Mouse (Mus musculus) embryonic facial prominence, embryonic 15.5 days (tissue): ENCODE results near the gene Kmt2d. TPM values are rescaled to one million over a fixed set of nuclear protein-coding genes. Genes with fewer than 3 reads are reported as not detected.

Experiments used
- ATAC-seq: fragments of 200-750 bp; cut with Nextera tagmentation; 2 replicates; pipeline ENCODE4 v1.8.0; 2017; ENCODE audit warnings: low read depth, moderate TSS enrichment; ENCODE audit not compliant: insufficient number of reproducible peaks, low FRiP score, low TSS enrichment
- H3K27ac ChIP-seq: fragments of 300-500 bp; sonication (generic); replicated peaks from 2 replicates; pipeline ENCODE4 v1.5.1; 2015; ENCODE audit warnings: mild to moderate bottlenecking, inconsistent platforms
- H3K27me3 ChIP-seq: fragments of 300-500 bp; sonication (generic); 2 replicates; pipeline ENCODE4 v1.6.1; 2015; ENCODE audit warnings: inconsistent platforms
- H3K36me3 ChIP-seq: fragments of 300-500 bp; sonication (generic); 2 replicates; pipeline ENCODE4 v1.6.1; 2015; ENCODE audit warnings: mild to moderate bottlenecking, inconsistent platforms
- H3K4me1 ChIP-seq: fragments of 300-500 bp; sonication (generic); 2 replicates; pipeline ENCODE4 v1.6.1; 2015; ENCODE audit warnings: inconsistent platforms
- H3K4me2 ChIP-seq: fragments of 300-500 bp; sonication (generic); replicated peaks from 2 replicates; pipeline ENCODE4 v1.6.1; 2015; ENCODE audit warnings: mild to moderate bottlenecking, inconsistent platforms
- H3K4me3 ChIP-seq: fragments of 300-500 bp; sonication (generic); replicated peaks from 2 replicates; pipeline ENCODE4 v1.5.1; 2015; ENCODE audit warnings: mild to moderate bottlenecking, inconsistent platforms
- H3K9ac ChIP-seq: fragments of 300-500 bp; sonication (generic); 2 replicates; pipeline ENCODE4 v1.6.1; 2015; ENCODE audit warnings: inconsistent platforms
- H3K9me3 ChIP-seq: fragments of 300-500 bp; sonication (generic); replicated peaks from 2 replicates; pipeline ENCODE4 v1.6.1; 2016; ENCODE audit warnings: inconsistent platforms
- WGBS: fragments of 180-500 bp; shearing (Covaris S2); methylation state at CpG from one replicate; pipeline ENCODE4 v1.1.7; 2015; 5-methylcytosine and 5-hydroxymethylcytosine counted together
- polyA plus RNA-seq: library from polyadenylated mRNA; unstranded; fragments of >200 nt; fragmentation: Nextera tagmentation; extraction: Ambion mirVana; gene quantifications from 2 replicates; pipeline ENCODE4 v1.2.1, GENCODE M21; 2015

The Kmt2d gene
- polyA plus RNA-seq, 1 experiment from 2014 or later = 14.1 TPM

DNA sequence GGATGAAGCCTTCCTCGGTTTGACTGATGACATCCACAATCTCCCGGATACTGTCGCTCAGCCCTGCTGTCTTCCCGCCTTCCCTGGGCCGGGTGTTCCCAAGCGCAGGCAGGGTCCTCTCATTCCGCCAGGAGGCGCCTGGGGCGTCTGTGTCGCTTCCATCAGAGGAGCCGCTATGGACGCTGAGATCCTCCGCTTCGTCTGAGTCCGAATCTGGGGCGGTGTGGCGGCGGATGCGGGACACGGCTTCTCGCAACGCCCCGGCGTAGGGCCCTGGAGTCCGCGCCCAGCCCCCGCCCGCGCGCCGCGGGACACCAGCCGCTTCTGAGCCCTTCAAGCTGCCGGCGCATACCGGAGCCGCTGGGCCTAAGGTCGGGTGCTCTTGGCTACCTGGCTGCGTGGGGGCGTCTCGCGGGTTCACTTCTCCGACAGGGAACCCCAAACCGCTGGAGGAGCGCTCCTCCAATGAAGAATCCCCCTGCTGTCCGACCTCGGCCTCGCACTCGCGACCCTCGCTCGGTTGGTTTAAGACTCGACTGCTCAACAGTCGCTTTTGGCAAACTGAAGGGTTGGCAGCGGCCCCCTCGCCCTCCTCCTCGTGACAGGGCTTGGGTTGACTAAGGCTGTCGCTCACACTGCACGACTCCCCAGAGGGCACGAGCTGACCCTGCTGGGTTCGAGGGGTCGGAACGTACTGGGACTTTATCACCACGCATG lies 65.5 kb downstream of the Kmt2d start:
- Histone ChIP-seq H3K36me3 (no peaks in the 10 kb centered on the region), H3K9me3 (no peaks in the 10 kb centered on the region), H3K27ac (no peak overlapping the region), H3K4me1 (peaks cover 45% of the 10 kb centered on the region), H3K4me2 (peak overlapping the region; percentile 88), H3K9ac (peak overlapping the region; percentile 31; the same call in 1 of the 2 replicates), H3K4me3 (peak overlapping the region; percentile 46), H3K27me3 (peaks cover 97% of the 10 kb centered on the region)
- 1% methylated on average over 64 of the region's 64 CpGs for WGBS
- ATAC-seq = 0 out of 2 replicates have a peak, but pooled peaks have one; percentile 53

DNA sequence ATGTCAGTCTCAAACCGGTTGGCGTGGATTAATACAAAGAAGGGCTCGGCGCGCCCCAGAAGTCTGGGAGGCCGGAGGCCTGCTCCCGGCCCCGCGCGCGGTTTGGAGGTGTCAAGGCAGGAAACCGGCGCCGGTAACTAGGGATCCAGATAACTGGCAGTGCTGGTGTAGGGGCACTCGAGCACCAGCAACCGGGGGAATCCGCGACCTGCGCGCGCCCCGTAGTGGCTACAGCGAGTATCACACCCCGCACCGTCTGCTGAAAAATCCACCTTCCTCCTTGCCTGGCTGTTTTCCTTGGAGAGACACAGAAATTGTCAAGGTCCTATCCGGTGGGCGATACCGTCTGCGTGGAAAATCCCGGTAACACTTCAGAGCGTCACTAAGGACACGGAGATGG lies 67.0 kb downstream of the Kmt2d start:
- peaks cover 39% of the 10 kb centered on the region for H3K4me1 ChIP-seq
- no peak overlapping the region for H3K27ac ChIP-seq
- ATAC-seq = no peak

DNA sequence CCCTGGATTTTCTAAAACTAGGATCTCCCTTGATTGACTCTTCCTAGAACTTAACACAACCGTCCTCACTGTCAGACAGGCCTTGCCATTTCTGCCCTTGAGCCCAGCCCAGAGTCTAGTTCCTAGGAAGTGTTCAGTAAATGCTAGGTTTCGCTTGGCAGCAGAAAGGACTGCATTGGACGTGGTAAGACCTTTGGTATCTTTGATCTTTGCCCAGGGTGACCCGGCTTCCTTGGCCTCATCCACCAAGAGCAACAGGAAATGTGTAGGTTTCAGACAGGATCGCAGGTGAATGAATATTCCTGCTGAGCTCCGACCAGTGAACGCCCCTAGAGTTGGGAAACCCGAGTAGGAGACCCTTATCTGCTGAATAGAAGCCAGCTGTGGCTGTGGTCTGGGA lies 68.1 kb downstream of the Kmt2d start:
- H3K4me3 ChIP-seq = no peak overlapping the region
- no peak overlapping the region for H3K9ac ChIP-seq
- H3K4me2 ChIP-seq = no peak overlapping the region
- no peaks in the 10 kb centered on the region for H3K36me3 ChIP-seq
- peaks cover 34% of the 10 kb centered on the region for H3K4me1 ChIP-seq
- H3K27me3 ChIP-seq = peaks cover 100% of the 10 kb centered on the region
- ATAC-seq = no peak
- 5% methylated on average over 8 of the region's 8 CpGs for WGBS
- H3K9me3 ChIP-seq = no peaks in the 10 kb centered on the region
- no peak overlapping the region for H3K27ac ChIP-seq

More for the DNA sequence above, 67.0 kb downstream of the Kmt2d start:
- Histone ChIP-seq H3K9me3 (no peaks in the 10 kb centered on the region), H3K27me3 (peaks cover 100% of the 10 kb centered on the region), H3K4me2 (peak overlapping the region; percentile 46), H3K9ac (no peak overlapping the region), H3K4me3 (peak overlapping the region; percentile 29), H3K36me3 (no peaks in the 10 kb centered on the region)
- WGBS = 1% methylated on average over 32 of the region's 32 CpGs

DNA sequence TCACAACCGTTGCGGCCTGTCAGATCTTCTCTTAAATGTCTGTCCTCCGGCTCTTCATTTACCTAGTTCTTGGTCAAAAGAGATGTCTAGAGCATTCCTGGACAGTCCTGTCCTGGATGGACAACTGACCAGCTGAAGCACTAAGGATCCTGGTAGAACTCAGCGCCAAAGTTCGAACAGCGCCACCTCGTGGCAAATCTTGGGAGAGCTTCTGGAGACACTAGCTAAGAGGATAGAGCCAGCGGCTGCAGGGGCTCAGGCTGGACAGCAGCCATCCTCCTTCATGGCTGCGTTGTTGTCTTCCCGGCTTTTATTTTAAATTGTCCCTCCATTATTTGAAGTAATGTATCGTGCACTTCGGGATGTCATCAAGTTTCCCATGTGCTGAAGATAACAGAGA lies 71.6 kb downstream of the Kmt2d start:
- H3K9ac ChIP-seq = no peak overlapping the region
- H3K4me2 ChIP-seq = no peak overlapping the region
- no peaks in the 10 kb centered on the region for H3K9me3 ChIP-seq
- H3K36me3 ChIP-seq = no peaks in the 10 kb centered on the region
- peaks cover 7% of the 10 kb centered on the region; the same call in 1 of the 2 replicates for H3K4me1 ChIP-seq
- no peak overlapping the region for H3K4me3 ChIP-seq
- peaks cover 99% of the 10 kb centered on the region for H3K27me3 ChIP-seq
- no peak overlapping the region for H3K27ac ChIP-seq
- no peak for ATAC-seq
- 12% methylated on average over 12 of the region's 12 CpGs for WGBS

DNA sequence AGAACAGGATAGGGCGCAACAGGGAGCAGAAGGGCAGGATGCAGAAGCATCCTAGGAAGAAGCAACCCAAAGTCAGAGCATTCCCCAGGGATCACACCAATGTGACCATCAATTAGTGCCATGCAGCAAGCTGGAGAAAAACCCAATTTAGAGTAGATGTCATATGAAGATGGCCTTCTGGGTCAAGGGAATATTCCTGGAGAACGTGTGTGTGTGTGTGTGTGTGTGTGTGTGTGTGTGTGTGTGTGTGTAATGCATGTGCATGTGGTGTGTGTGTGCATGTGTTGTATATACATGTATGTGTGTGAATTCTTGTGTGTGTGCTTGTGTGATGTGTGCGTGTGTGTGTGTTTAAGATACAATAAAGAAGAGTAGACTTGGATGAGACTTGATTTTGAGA lies 72.1 kb downstream of the Kmt2d start:
- H3K4me3 ChIP-seq = no peak overlapping the region
- H3K9me3 ChIP-seq = no peaks in the 10 kb centered on the region
- H3K4me2 ChIP-seq = no peak overlapping the region
- ATAC-seq = no peak
- no peaks in the 10 kb centered on the region for H3K36me3 ChIP-seq
- peaks cover 99% of the 10 kb centered on the region for H3K27me3 ChIP-seq
- no peak overlapping the region for H3K27ac ChIP-seq
- H3K4me1 ChIP-seq = peaks cover 7% of the 10 kb centered on the region; the same call in 1 of the 2 replicates
- WGBS = 44% methylated on average over 3 of the region's 3 CpGs
- H3K9ac ChIP-seq = no peak overlapping the region

DNA sequence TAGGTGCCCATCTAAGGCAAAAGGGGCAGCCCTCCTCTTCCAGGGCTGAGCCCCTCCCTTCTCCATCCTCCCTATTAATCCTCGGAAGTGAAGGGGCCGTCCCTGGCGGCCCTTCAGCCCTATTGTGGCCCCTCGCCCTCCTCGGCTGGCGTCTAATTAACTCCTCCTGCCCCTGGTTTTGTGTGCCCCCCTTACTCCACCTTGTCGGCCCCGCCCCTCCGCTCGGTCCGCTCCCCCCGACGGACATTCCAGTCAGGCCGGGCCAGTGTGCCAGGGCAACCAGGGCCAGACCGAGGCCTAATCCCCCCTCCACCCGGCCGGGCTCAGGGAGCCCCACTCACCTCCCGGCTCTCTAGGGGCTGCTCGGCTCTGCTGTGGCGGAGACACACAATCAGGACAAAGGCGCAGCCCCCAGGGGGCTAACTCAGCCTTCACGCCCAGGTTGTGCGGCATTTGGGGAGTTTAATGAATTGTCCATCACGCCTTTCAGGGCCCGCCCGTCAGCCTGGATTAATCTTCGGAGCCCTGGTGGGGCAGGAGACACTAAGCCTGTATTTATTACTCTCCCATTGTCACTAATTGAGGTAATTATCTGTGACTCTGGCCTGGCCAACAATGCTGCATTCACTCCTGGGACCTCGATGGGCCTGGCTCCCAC lies 73.0 kb downstream of the Kmt2d start:
- Histone ChIP-seq H3K4me1 (peaks cover 10% of the 10 kb centered on the region), H3K4me3 (no peak overlapping the region), H3K36me3 (no peaks in the 10 kb centered on the region), H3K27me3 (peaks cover 99% of the 10 kb centered on the region), H3K9me3 (no peaks in the 10 kb centered on the region), H3K27ac (no peak overlapping the region), H3K9ac (no peak overlapping the region), H3K4me2 (no peak overlapping the region)
- no peak for ATAC-seq
- WGBS = 6% methylated on average over 28 of the region's 28 CpGs

DNA sequence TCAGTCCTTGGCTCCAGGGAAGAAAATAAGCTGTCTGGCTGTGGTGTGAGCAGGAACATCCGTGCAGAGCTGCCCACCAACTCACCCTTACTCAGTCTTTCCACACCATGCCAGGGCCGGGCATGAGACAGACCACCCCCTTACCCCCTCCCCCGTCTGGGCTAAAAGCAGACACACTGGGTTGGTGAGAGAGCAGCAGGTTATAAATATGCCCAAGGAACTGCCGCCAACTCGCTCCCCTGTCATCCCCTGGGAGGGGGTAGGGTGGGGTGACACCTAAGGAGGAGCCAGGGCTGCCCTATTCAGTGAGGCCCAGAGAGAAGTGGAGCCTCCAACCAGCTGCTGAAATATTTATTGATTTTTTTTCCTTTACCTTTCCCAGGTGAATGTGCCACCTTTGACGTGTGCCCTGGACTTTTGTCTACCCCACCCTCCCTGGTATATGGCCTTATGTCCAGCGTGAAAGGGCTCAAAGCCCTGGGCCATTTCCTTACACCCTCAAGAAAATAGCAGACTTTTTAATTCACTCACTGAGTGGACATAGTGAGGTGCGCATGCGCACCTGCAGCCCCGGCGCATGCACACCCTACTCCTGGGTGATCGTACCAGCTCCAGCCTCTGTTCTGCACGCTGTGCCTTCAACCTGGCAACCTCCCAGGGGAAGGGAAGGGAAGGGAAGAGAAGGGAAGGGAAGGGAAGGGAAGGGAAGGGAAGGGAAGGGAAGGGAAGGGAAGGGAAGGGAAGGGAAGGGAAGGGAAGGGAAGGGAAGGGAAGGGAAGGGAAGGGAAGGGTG lies 74.0 kb downstream of the Kmt2d start:
- Histone ChIP-seq H3K36me3 (no peaks in the 10 kb centered on the region), H3K27ac (no peak overlapping the region), H3K4me2 (no peak overlapping the region), H3K9me3 (no peaks in the 10 kb centered on the region), H3K27me3 (peaks cover 99% of the 10 kb centered on the region), H3K4me1 (peaks cover 19% of the 10 kb centered on the region), H3K9ac (no peak overlapping the region), H3K4me3 (no peak overlapping the region)
- no peak for ATAC-seq
- WGBS = 4% methylated on average over 13 of the region's 13 CpGs

DNA sequence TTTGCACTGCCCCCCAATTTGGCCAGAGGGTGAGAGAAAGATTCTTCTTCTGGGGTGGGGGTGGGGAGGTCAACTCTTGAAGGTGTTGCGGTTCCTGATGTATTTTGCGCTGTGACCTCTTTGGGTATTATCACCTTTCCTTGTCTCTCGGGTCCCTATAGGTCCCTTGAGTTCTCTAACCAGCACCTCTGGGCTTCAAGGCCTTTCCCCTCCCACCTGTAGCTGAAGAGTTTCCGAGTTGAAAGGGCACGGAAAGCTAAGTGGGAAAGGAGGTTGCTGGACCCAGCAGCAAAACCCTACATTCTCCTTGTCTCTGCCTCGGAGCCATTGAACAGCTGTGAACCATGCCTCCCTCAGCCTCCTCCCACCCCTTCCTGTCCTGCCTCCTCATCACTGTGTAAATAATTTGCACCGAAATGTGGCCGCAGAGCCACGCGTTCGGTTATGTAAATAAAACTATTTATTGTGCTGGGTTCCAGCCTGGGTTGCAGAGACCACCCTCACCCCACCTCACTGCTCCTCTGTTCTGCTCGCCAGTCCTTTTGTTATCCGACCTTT lies 77.8 kb downstream of the Kmt2d start:
- Histone ChIP-seq H3K4me1 (peaks cover 41% of the 10 kb centered on the region), H3K9ac (no peak overlapping the region), H3K4me3 (peak overlapping the region; percentile 33; the same call in 1 of the 2 replicates), H3K4me2 (peak overlapping the region; percentile 46), H3K36me3 (no peaks in the 10 kb centered on the region), H3K27me3 (peaks cover 99% of the 10 kb centered on the region), H3K27ac (no peak overlapping the region), H3K9me3 (no peaks in the 10 kb centered on the region)
- ATAC-seq = no peak
- WGBS = 4% methylated on average over 13 of the region's 13 CpGs

DNA sequence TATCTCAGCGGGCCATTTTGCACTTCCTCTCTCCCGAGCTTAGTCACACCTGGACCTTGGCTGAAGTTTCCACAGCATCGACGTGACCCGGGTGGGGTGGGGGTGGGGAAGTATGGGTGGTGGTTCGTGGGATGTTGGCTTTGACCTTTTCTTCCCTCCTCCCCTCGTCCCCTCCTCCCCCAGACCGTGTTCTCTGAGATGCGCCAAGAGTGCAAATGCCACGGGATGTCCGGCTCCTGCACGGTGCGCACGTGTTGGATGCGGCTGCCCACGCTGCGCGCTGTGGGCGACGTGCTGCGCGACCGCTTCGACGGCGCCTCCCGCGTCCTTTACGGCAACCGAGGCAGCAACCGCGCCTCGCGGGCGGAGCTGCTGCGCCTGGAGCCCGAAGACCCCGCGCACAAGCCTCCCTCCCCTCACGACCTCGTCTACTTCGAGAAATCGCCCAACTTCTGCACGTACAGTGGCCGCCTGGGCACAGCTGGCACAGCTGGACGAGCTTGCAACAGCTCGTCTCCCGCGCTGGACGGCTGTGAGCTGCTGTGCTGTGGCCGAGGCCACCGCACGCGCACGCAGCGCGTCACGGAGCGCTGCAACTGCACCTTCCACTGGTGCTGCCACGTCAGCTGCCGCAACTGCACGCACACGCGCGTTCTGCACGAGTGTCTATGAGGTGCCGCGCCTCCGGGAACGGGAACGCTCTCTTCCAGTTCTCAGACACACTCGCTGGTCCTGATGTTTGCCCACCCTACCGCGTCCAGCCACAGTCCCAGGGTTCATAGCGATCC lies 78.6 kb downstream of the Kmt2d start:
- H3K36me3 ChIP-seq = no peaks in the 10 kb centered on the region

DNA sequence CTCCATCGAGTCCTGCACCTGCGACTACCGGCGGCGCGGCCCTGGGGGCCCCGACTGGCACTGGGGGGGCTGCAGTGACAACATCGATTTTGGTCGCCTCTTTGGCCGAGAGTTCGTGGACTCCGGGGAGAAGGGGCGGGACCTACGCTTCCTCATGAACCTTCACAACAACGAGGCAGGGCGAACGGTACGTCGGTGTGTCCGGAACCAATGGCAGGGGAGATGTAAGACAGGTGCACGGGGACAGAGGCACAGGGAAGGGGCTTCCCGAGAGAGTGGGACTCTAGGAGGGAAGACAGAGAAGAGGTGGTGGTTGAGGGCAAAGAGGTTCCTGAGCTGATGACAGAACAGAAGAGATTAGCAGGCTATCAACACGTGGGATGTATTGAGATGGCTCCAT lies 79.2 kb downstream of the Kmt2d start:
- 0 out of 2 replicates have a peak overlapping the region, but pooled peaks have one; percentile 6 for H3K4me2 ChIP-seq
- peaks cover 35% of the 10 kb centered on the region for H3K4me1 ChIP-seq
- 0 out of 2 replicates have a peak overlapping the region, but pooled peaks have one; percentile 13 for H3K4me3 ChIP-seq
- no peaks in the 10 kb centered on the region for H3K36me3 ChIP-seq
- no peaks in the 10 kb centered on the region for H3K9me3 ChIP-seq
- no peak for ATAC-seq
- whole genome bisulfite sequencing = under 1% methylated on average over 23 of the region's 23 CpGs
- no peak overlapping the region for H3K27ac ChIP-seq
- no peak overlapping the region for H3K9ac ChIP-seq
- H3K27me3 ChIP-seq = peaks cover 95% of the 10 kb centered on the region

More for the DNA sequence above, 78.6 kb downstream of the Kmt2d start:
- Histone ChIP-seq H3K27ac (no peak overlapping the region), H3K4me3 (peak overlapping the region; percentile 33), H3K9ac (no peak overlapping the region), H3K4me2 (peak overlapping the region; percentile 46), H3K4me1 (peaks cover 38% of the 10 kb centered on the region), H3K9me3 (no peaks in the 10 kb centered on the region), H3K27me3 (peaks cover 99% of the 10 kb centered on the region)
- no peak for ATAC-seq
- 3% methylated on average over 75 of the region's 75 CpGs for WGBS
